Mouse (Mus musculus) bone marrow, adult 2 months (tissue): ENCODE data around the gene Ntng1.

Source experiments
- CTCF ChIP-seq: fragments of 200-500 bp; IDR thresholded peaks from 2 replicates; pipeline ENCODE4 v1.5.1; 2011; ENCODE audit warnings: low read length, control low read depth; ENCODE audit not compliant: control insufficient read depth, insufficient read depth
- POLR2A ChIP-seq: fragments of 200-500 bp; IDR thresholded peaks from 2 replicates; pipeline ENCODE4 v1.6.1; 2011; ENCODE audit warnings: low read depth, mild to moderate bottlenecking, control low read depth, low read length, borderline replicate concordance; ENCODE audit not compliant: control insufficient read depth

DNA sequence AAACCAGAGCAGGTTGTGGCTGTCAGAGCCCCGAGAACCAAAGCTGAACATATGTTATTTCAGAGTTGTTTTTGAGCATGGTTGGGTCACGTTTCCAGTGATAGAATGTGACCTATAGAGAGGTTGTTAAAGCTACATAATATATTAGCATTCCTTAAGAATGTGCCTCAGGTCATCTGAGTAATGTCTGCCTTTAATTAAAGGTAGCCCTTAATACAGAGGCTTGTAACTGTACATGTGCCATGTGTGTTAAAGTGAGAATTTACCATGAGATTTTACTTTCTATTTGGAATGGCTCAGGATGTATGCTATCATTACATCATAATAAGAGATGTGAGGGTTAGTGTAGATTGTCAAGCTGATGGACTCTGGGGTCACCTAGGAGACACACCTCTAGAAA is 368.6 kb downstream of the Ntng1 start:
- TF ChIP-seq CTCF, result no peak
- no peak for TF ChIP-seq POLR2A
